Mouse (Mus musculus) left cerebral cortex, postnatal 10 days (tissue): Measurements from ENCODE around the gene Shisa4. TPM values are rescaled to one million over a fixed set of nuclear protein-coding genes. Genes with fewer than 3 reads are reported as not detected.
"Not testable (repeated sequence)": the region's sequence is repeated elsewhere in the genome, so short reads cannot be mapped to it uniquely, and the experiment has no call there.

Experiments used
- DNase-seq, 2 experiments: peaks; one replicate each; pipeline ENCODE4 v3.0.0; 2021 to 2022; ENCODE audit warnings: low spot score in 2 of 2, mixed read lengths in 1 of 2; ENCODE audit errors: extremely low spot score in 1 of 2
- intact Hi-C: fragments of 180-260 bp; cut with DNase I; formaldehyde crosslinking; loops from one replicate; pipeline ENCODE4 v1.15.1; 2025
- total RNA-seq, 2 experiments: library from RNA; stranded (reverse); gene quantifications; 2 replicates each; pipeline ENCODE4 v1.2.3; 2021

The Shisa4 gene
- total RNA-seq: 100 to 1,000 TPM; 118 to 121 TPM

DNA sequence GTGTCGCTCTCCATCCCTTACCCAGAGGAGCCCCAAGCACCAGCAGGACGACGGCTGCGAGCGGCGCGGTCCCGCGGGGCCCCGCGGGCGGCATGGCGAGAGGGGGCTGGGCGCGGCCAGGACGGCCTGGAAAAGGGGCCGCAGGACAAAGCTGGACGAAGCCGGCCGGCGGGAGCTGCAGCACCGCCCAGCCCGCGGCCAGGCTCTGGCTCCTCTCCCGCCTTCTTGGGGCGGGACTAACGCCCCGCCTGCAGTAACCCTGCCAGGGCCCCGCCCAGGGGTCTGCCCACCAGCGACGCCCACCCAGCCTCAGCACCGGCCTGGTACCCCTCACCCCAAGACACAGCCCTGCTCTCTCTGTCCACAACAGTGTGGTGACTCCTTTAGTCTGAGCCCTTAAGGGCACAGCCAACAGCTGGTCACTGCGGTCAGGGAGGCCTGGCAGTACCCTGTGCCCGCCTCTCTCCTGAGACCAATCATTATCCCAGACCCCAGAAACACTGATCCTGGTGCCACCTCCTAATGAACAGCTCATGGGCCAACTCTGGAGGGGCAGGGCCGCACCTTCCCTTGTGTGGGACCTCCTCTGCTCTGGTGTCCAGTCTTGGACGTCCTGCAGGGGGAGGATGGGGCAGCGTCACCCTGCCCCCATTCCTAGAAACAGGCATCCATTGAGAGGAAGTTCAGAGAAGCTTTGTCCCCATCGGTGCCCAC lies at the start of gene Shisa4:
TSS of gene Shisa4 (minus strand) at position 370 of the 714 bp plus-strand sequence.
- peak; percentile 77 to 91 for DNase-seq
- intact Hi-C loops: loop anchor here (5.0 kb wide), 1 partner anchor 218 kb away; no protein-coding TSS in a partner anchor

DNA sequence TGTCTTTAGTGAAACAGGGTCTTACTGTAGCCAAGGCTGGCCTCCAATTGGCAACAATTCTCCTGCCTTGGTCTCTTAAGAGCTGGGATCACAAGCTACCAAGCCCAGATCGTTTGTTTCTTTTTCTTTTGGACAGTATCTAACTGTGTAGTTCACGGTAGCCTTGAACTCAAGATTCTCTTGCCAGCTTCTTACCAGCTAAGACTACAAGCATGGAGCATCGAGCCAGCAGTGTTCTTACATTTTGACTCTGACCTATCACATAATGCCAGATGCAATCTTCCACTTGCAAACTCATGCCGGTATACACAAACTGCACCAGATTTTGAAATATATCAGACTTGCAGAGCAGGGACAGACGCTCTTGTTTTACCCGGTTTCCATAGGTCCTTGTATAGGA lies 47.7 kb upstream of the Shisa4 start:
- DNase-seq: no peak
- intact Hi-C loops: no loop called here

DNA sequence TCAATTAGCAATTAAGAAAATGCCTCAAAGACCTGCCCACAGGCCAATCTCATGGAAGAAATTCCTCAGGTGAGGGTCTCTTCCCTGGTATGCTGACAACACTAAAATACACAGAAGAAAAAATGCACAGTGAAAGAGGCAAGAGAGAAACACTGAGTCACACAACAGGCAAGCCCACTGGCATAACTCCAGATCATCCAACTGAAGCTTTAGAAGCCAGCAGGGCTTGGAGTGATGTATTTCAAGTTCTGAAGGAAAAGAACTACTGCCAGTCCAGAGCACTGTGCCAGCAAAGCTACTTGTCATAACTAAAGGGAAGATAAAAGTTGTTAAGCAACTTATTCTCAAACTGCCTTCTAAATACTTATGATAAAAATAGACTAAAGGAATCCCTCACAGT lies 39.0 kb upstream of the Shisa4 start:
- peak in 1 of 2 experiments; percentile 37 for DNase-seq
- intact Hi-C loops: no loop called here

DNA sequence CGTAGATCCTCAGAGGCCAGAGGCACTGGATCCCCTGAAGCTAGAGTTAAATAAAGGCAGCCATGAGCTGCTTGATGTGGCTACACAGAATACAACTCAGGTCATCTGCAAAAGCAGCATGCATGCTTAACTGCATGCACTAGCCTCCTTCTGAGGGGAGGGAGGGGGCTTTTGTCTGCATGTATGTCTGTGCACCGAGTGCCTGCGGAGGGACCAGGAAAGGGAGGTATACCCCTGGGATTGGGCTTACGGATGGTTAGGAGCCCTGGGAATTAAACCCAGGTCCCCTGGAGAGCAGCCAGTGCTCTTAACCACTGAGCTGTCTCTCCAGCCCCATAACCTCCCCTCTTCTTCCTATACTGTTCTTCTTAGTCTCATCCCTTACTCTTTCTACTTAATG lies 37.1 kb upstream of the Shisa4 start:
- intact Hi-C loops: no loop called here
- DNase-seq: no peak

DNA sequence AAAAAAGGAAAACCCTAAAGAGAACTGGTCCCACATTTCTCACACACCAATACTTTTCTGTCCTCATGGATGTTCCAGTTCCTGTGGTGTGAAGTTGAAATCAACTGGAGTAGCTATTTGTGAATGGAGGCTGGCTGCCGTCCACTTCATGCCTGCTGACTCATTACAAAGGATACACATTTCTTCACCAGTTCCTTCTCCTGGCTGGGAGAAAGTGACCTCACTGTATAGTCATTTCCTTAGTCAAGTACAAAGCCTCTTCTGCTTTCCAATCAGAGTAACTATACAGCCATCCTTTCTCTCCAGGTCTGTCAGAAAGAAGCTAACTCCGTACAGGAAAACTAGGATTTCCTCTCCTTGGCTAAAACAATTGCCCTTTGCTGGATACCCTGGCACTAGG lies 35.9 kb upstream of the Shisa4 start:
- peak in 1 of 2 experiments; percentile 50 for DNase-seq
- intact Hi-C loops: no loop called here

GRCm38 (mm10) chr1:135408973-135409372 lies 33.9 kb upstream of the Shisa4 start:
- DNase-seq: no peak
- intact Hi-C loops: no loop called here

DNA sequence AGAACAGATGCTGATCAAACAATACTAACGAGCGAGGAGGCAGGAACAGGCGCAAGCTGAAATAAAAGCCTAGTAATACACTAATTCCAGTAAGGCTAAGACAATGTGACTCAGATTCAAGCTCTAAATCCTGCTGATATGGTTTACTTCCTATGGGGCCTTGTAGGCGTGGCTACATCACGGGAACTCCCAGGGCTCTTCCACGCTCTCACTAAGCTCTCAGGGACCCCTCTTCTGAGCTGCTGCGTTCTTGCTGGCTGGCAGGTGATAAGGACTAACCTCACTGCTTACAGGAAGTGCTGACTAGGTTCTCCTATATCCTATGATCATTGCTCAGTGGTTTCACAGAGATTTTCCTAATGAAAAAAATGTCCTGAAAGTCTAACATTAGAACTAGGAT lies 30.3 kb upstream of the Shisa4 start:
- DNase-seq: no peak
- intact Hi-C loops: no loop called here

DNA sequence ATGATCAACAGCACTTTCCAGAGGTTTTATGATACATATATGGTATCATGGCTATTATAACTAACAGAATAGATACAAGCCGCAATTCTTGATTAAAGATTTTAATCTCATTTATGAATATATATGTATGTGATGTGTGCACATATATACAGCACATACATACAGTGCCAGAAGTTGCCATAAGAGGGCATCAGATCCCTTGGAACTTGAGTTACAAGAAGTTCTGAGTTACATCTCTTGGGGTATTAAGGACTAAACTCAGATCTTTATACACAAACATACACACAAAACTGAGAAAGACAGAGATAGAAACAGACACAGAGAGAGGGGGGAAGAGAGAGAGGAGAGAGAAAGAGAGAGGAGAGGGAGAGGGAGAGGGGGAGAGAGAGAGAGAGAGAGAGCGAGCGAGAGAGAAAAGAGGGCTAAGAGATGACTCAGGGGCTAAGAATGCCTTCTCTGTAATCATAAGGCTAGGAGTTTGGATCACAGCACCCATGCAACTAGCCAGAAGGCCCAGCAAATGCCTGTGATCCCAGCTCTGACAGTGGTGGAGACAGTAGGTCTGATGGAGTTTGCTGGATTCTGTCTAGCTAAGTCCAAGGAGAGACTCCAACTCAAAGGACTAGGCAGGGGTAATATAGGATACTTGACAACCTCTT lies 26.5 kb upstream of the Shisa4 start:
- DNase-seq: no peak
- intact Hi-C loops: loop anchor here (5.0 kb wide), 1 partner anchor 41 kb away; no protein-coding TSS in a partner anchor

GRCm38 (mm10) chr1:135399466-135399865 lies 24.4 kb upstream of the Shisa4 start:
- intact Hi-C loops: no loop called here
- DNase-seq: no peak

- intact Hi-C loops: no loop called here
- DNase-seq: no peak
These were observed 10.1 kb upstream of the Shisa4 start for GRCm38 (mm10) chr1:135385161-135385560.

DNA sequence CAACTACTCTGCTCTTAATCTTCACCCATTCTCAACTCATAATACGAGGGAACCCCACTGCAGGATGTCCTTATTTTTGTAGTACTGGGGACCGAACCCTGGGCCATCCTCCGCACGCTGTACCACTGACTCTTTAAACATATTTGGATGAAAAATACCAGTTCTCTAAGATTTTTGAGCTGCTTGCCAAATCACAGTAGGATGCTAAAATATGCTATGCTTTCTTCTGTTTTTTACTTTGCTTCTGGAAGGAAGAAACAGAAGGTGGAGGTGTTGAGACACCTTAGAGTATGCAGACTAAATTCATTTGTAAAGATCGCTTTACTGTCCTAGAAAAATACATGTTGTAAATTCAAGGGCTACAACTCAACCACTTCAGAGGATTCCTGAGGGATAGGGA lies 9.1 kb upstream of the Shisa4 start:
- DNase-seq: no peak
- intact Hi-C loops: no loop called here

GRCm38 (mm10) chr1:135381560-135381959 lies 6.5 kb upstream of the Shisa4 start:
- intact Hi-C loops, DNase-seq: not testable (repeated sequence)

GRCm38 (mm10) chr1:135380071-135380991 lies 5.3 kb upstream of the Shisa4 start:
- intact Hi-C loops: no loop called here
- DNase-seq: no peak

DNA sequence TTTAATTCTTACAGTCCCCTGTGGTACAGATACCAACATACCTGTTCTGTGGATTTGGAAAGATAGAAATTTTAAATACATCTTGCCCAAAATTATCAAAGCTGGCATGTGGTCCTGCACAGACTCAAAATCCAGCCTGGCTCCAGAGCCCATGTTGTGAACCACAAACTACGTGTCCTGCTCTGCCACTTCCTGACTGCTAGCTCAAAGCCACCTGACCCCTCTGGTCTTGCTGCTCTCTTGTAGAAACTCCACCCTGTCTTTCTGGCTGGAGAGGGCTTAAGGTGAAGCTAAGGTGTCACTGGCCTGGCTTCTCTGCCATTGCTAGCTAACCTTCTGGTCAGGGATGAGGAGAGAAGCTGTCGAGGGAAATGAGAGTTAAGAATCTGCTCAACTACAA lies 4.0 kb upstream of the Shisa4 start:
- DNase-seq: no peak
- intact Hi-C loops: no loop called here

GRCm38 (mm10) chr1:135378576-135378975 lies 3.5 kb upstream of the Shisa4 start:
- intact Hi-C loops: no loop called here
- peak in 1 of 2 experiments; percentile 45 for DNase-seq

- DNase-seq: peak in 1 of 2 experiments; percentile 45
- intact Hi-C loops: loop anchor here (5.0 kb wide), 1 partner anchor 217 kb away; no protein-coding TSS in a partner anchor
These were observed 716 bp downstream of the Shisa4 start for GRCm38 (mm10) chr1:135374175-135374867.

DNA sequence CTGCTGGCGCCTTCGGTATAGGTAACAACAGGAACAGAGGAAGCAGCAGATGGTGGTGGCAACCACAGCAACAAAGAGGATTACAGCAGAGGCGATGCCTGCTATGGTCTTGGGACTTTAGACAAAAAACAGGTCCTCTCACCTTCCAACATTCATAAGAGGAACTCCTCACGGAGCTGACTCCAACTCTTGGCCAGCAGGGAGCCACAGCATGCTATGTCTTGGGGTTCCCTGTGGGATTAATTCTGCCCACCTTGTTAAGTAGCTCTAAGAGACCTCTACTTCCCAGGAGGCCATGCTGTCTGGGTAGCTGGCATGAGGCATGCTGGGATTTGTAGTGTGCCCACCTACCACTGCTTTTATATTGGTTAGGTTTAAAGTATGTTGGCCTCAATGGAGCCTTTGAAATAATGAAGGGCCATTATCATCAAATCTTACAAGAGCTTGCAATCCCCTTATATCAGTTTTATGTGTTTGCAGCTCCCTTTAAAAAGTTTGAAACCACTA lies 1.8 kb downstream of the Shisa4 start:
- DNase-seq: no peak

GRCm38 (mm10) chr1:135369415-135369814 lies 5.6 kb downstream of the Shisa4 start:
- intact Hi-C loops: loop anchor here (2.0 to 10.0 kb wide), 4 partner anchors 57 to 395 kb away; partner anchors contain the start of genes Elf3, Rnpep and Timm17a
- DNase-seq: no peak

More for the DNA sequence above, 1.8 kb downstream of the Shisa4 start:
- intact Hi-C loops: loop anchor here (5.0 kb wide), 1 partner anchor 216 kb away; no protein-coding TSS in a partner anchor
